Mouse (Mus musculus): ENCODE measurements around the gene Fibp. TPM values are rescaled to one million over a fixed set of nuclear protein-coding genes. Genes with fewer than 3 reads are reported as not detected.
A peak's percentile ranks its signal among the peaks of the same experiment; 100 is the strongest.

The Fibp gene
- polyA plus RNA-seq, 1 experiment from 2014 or later, result 103 TPM

DNA sequence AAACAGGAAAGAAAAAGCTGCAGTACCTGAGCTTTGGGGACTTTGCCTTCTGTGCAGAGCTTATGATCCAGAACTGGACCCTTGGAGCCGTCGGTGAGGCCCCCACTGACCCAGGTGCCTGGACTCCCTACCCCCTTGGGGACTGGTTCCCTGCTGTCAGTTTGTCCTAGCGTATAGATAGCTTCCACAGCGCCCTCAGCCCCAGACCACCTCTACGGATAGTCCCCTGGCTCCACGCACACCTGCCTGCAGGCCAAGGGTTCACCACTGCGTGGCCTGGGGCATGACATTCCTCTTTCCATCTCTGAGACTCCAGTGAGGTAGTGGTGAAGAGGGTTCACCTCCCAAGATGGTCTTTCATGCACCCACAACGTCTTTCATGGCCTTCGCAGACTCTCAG lies 2.8 kb downstream of the Fibp start:
- 87% methylated on average over 9 of the region's 9 CpGs for WGBS
- no peak for DNase-seq (ENCODE audit: low spot score)
- peaks cover 18% of the 10 kb centered on the region for H3K36me3 ChIP-seq (ENCODE audit: control insufficient read depth, insufficient read depth, low read length)
- no peaks in the 10 kb centered on the region for H3K9me3 ChIP-seq (ENCODE audit: control insufficient read depth, low read length)
- H3K27me3 ChIP-seq (ENCODE audit: control insufficient read depth, insufficient read depth, low read length), result no peaks in the 10 kb centered on the region
- H3K4me3 ChIP-seq (ENCODE audit: low read depth, low read length), result no peak overlapping the region
- no peak for ATAC-seq (ENCODE audit: low FRiP score, low TSS enrichment)
- no peak overlapping the region for H3K27ac ChIP-seq (replicated peaks)
- no peak overlapping the region for H3K9ac ChIP-seq (ENCODE audit: low read length)
- TF ChIP-seq EP300 (optimal IDR thresholded peaks at IDR 0.05) (no peak), CTCF (IDR thresholded peaks at IDR 0.05; ENCODE audit: low read depth) (no peak)
- H3K4me2 ChIP-seq (replicated peaks; ENCODE audit: low read depth), result no peak overlapping the region
- no peaks in the 10 kb centered on the region for H3K4me1 ChIP-seq (replicated peaks; ENCODE audit: control insufficient read depth, insufficient read depth)

DNA sequence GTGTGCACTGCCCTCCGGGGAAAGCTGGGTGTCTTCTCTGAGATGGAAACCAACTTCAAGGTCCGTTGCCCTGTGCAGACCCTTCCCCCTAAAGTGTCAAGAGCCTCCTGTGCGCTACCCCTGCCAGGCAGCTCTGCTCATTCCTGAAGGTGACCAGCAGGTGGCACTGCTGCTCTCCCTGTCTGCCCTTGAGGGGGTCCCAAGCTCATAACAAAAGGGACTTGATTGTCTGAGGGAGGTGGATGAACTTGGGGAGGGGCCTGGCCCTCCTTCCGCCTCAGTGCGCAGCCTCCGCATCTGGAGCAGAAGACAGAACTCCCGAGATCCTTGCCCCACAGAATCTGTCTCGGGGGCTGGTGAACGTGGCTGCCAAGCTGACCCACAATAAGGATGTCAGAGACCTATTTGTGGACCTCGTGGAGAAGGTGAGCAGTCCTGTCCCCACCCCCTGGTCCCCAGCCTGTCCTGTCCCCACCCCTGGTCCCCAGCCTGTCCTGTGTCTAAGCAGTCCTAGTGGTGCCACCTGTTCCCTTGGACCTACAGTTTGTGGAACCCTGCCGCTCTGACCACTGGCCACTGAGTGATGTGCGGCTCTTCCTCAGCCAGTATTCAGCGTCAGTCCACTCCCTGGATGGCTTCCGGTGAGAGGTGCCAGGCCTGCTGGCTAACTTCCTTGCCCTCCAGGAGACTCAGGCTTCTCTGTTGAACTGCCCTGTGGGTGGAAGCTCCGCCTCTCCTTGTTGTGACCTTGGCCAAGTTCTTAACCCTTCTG lies 3.6 kb downstream of the Fibp start:
- Histone ChIP-seq H3K27ac (replicated peaks) (peak overlapping the region; percentile 56; the same call in 1 of the 2 replicates), H3K4me2 (replicated peaks; ENCODE audit: low read depth) (peak overlapping the region; percentile 39; the same call in 1 of the 2 replicates), H3K9me3 (ENCODE audit: control insufficient read depth, low read length) (no peaks in the 10 kb centered on the region), H3K4me1 (replicated peaks; ENCODE audit: control insufficient read depth, insufficient read depth) (no peaks in the 10 kb centered on the region), H3K9ac (ENCODE audit: low read length) (0 out of 2 replicates have a peak overlapping the region, but pooled peaks have one; percentile 27), H3K4me3 (ENCODE audit: low read depth, low read length) (peak overlapping the region; percentile 12; the same call in 1 of the 2 replicates), H3K27me3 (ENCODE audit: control insufficient read depth, insufficient read depth, low read length) (no peaks in the 10 kb centered on the region), H3K36me3 (ENCODE audit: control insufficient read depth, insufficient read depth, low read length) (peaks cover 18% of the 10 kb centered on the region)
- ATAC-seq (ENCODE audit: low FRiP score, low TSS enrichment) (no peak), DNase-seq (ENCODE audit: low spot score) (peak; percentile 57)
- TF ChIP-seq EP300 (optimal IDR thresholded peaks at IDR 0.05), result no peak
- TF ChIP-seq CTCF (IDR thresholded peaks at IDR 0.05; ENCODE audit: low read depth), result peak; percentile 93
- 37% methylated on average over 14 of the region's 15 CpGs for WGBS

DNA sequence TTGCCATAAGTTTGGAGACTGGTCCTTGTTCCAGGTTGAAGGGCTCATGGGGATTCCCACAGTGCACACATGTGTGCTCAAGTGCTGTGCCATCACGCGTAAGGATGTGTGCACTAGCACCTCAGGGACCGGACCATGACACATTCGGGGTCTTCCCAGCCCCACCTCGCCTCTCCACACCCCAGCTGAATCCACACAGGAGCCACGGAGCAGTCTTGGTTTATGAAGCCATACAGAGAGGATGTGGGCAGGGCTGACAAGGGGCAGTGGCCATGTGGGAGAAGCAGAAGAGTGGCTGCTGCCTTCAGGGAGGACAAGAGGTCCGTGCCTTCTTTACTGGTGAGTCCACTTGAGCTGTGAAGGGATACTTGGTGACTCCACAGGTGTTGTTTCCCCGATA lies 4.6 kb downstream of the Fibp start:
- TF ChIP-seq EP300 (optimal IDR thresholded peaks at IDR 0.05) (no peak), CTCF (IDR thresholded peaks at IDR 0.05; ENCODE audit: low read depth) (no peak)
- DNase-seq (ENCODE audit: low spot score) (no peak), ATAC-seq (ENCODE audit: low FRiP score, low TSS enrichment) (no peak)
- H3K4me1 ChIP-seq (replicated peaks; ENCODE audit: control insufficient read depth, insufficient read depth), result no peaks in the 10 kb centered on the region
- H3K36me3 ChIP-seq (ENCODE audit: control insufficient read depth, insufficient read depth, low read length), result peaks cover 18% of the 10 kb centered on the region
- no peaks in the 10 kb centered on the region for H3K27me3 ChIP-seq (ENCODE audit: control insufficient read depth, insufficient read depth, low read length)
- H3K27ac ChIP-seq (replicated peaks), result no peak overlapping the region
- no peak overlapping the region for H3K4me3 ChIP-seq (ENCODE audit: low read depth, low read length)
- H3K4me2 ChIP-seq (replicated peaks; ENCODE audit: low read depth), result no peak overlapping the region
- 93% methylated on average over 8 of the region's 8 CpGs for WGBS
- H3K9me3 ChIP-seq (ENCODE audit: control insufficient read depth, low read length), result no peaks in the 10 kb centered on the region
- H3K9ac ChIP-seq (ENCODE audit: low read length), result no peak overlapping the region

DNA sequence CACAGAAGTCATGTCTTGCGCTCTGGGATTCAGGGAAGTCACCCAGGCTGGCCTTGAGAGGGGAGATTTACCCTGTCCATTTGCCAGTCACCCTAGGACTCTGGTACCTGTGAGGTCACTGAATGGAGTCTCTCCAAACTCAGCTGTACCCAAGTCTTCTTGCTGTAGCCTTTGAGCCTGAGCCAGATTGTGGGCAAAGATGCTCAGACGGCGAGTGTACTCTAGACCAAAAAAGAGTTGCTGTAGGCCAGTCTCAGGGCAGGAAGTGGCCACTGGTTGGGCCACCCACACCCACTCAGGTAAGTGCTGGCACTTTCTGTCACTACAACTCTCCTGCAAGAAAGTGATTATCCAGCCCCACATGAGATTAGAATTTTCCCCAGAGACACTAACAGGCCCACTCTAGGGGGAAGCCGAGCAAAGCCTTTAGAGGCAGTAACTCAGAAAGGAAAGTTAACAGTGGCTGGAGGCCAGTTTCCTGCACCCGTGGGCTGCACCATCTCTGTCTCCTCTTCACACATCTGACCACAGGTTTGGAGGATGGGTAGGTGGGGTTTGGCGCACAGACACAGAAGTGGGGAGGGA lies 6.6 kb downstream of the Fibp start:
- DNase-seq (ENCODE audit: low spot score) (no peak), ATAC-seq (ENCODE audit: low FRiP score, low TSS enrichment) (no peak)
- Histone ChIP-seq H3K9ac (ENCODE audit: low read length) (no peak overlapping the region), H3K4me2 (replicated peaks; ENCODE audit: low read depth) (no peak overlapping the region), H3K9me3 (ENCODE audit: control insufficient read depth, low read length) (no peaks in the 10 kb centered on the region), H3K36me3 (ENCODE audit: control insufficient read depth, insufficient read depth, low read length) (peaks cover 18% of the 10 kb centered on the region), H3K4me3 (ENCODE audit: low read depth, low read length) (no peak overlapping the region), H3K27ac (replicated peaks) (no peak overlapping the region), H3K4me1 (replicated peaks; ENCODE audit: control insufficient read depth, insufficient read depth) (no peaks in the 10 kb centered on the region), H3K27me3 (ENCODE audit: control insufficient read depth, insufficient read depth, low read length) (no peaks in the 10 kb centered on the region)
- TF ChIP-seq EP300 (optimal IDR thresholded peaks at IDR 0.05), result no peak
- 92% methylated on average over 6 of the region's 6 CpGs for WGBS

DNA sequence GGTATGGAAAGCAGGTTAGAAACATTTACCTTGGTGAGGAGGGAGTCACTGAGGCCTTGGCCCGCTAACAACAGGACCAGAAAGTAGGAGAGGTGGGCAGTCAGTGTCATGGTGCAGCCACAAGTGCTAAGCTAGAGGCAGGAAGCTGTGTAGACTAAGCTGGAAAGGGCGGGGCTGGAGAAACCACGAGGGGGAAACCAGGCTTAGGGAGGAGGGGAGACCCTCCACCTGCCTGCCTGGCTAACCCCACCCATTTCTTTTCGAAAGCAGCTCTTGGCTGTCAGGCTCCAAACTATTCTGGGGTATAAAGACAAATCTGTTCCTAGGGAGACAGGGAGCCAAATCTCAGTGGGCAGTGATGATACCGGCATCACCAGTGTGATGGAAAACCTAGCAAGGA lies 8.0 kb downstream of the Fibp start, which contains the start of gene Ctsw:
Gene Ctsw (minus strand): TSS at position 134 of the 400 bp plus-strand sequence.
- H3K36me3 ChIP-seq (ENCODE audit: control insufficient read depth, insufficient read depth, low read length), result peaks cover 18% of the 10 kb centered on the region
- H3K4me2 ChIP-seq (replicated peaks; ENCODE audit: low read depth), result no peak within 1 kb of the TSS
- no peaks in the 10 kb centered on the region for H3K27me3 ChIP-seq (ENCODE audit: control insufficient read depth, insufficient read depth, low read length)
- no peaks in the 10 kb centered on the region for H3K9me3 ChIP-seq (ENCODE audit: control insufficient read depth, low read length)
- TF ChIP-seq EP300 (optimal IDR thresholded peaks at IDR 0.05), result no peak
- ATAC-seq (ENCODE audit: low FRiP score, low TSS enrichment) (no peak), DNase-seq (ENCODE audit: low spot score) (no peak)
- no peak within 1 kb of the TSS for H3K4me3 ChIP-seq (ENCODE audit: low read depth, low read length)
- H3K9ac ChIP-seq (ENCODE audit: low read length), result no peak within 1 kb of the TSS
- no peak within 1 kb of the TSS for H3K27ac ChIP-seq (replicated peaks)
- H3K4me1 ChIP-seq (replicated peaks; ENCODE audit: control insufficient read depth, insufficient read depth), result no peaks in the 10 kb centered on the region
- WGBS, result 36% methylated on average over 5 of the region's 5 CpGs

DNA sequence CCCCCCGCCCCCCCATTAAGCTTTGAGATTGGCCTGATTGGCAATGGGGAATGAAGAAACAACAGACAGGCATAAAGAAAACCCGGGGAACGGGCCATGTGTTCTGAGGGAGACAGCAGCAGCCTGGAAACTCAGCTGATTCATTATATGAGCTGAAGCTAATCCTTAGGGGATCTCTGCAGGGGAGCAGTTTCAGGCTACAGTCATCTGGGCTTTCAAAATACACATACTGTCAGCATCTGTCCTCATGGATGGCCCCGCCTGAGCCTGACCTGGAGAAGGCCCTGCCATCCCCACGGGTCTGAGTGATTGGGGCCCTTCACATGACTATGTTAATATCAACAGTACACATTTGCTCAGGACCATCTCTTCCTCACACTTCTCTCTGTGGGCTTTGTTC lies 11.4 kb downstream of the Fibp start:
- Histone ChIP-seq H3K9me3 (ENCODE audit: control insufficient read depth, low read length) (no peaks in the 10 kb centered on the region), H3K4me2 (replicated peaks; ENCODE audit: low read depth) (no peak overlapping the region), H3K4me3 (ENCODE audit: low read depth, low read length) (no peak overlapping the region), H3K27me3 (ENCODE audit: control insufficient read depth, insufficient read depth, low read length) (no peaks in the 10 kb centered on the region), H3K9ac (ENCODE audit: low read length) (no peak overlapping the region), H3K27ac (replicated peaks) (no peak overlapping the region), H3K36me3 (ENCODE audit: control insufficient read depth, insufficient read depth, low read length) (no peaks in the 10 kb centered on the region), H3K4me1 (replicated peaks; ENCODE audit: control insufficient read depth, insufficient read depth) (no peaks in the 10 kb centered on the region; the same call in 1 of the 2 replicates)
- ATAC-seq (ENCODE audit: low FRiP score, low TSS enrichment), result no peak
- WGBS, result 47% methylated on average over 5 of the region's 5 CpGs
- no peak for DNase-seq (ENCODE audit: low spot score)
- TF ChIP-seq CTCF (IDR thresholded peaks at IDR 0.05; ENCODE audit: low read depth), result no peak
- TF ChIP-seq EP300 (optimal IDR thresholded peaks at IDR 0.05), result no peak

Measured in stomach, postnatal 0 days (tissue).